Mouse (Mus musculus): ENCODE measurements around the gene Ank2. TPM values are rescaled to one million over a fixed set of nuclear protein-coding genes. Genes with fewer than 3 reads are reported as not detected.
A peak's percentile ranks its signal among the peaks of the same experiment; 100 is the strongest.

Gene Ank2
- polyA plus RNA-seq, 1 experiment from 2014 or later: 37.0 TPM

GRCm38 (mm10) chr3:127205883-127206434, 293.2 kb downstream of the Ank2 start:
- no peaks in the 10 kb centered on the region for H3K36me3 ChIP-seq (ENCODE audit: control insufficient read depth, insufficient read depth, low read length)
- no peaks in the 10 kb centered on the region; the same call in 1 of the 2 replicates for H3K4me1 ChIP-seq (replicated peaks; ENCODE audit: control insufficient read depth, insufficient read depth, low read length)
- H3K27ac ChIP-seq (ENCODE audit: low read depth): no peak overlapping the region
- no peaks in the 10 kb centered on the region for H3K9me3 ChIP-seq (ENCODE audit: control insufficient read depth, low read length)
- ATAC-seq (replicated peaks; ENCODE audit: low FRiP score, low TSS enrichment, low read depth) (no peak), DNase-seq (ENCODE audit: low spot score) (peak; percentile 45)
- no peak overlapping the region for H3K4me3 ChIP-seq (ENCODE audit: low read depth, low read length)
- no peaks in the 10 kb centered on the region for H3K27me3 ChIP-seq (replicated peaks; ENCODE audit: control insufficient read depth, insufficient read depth, low read length)
- no peak overlapping the region for H3K4me2 ChIP-seq (ENCODE audit: low read length)
- 85% methylated on average over 5 of the region's 5 CpGs for WGBS
- H3K9ac ChIP-seq (ENCODE audit: low read length): no peak overlapping the region

GRCm38 (mm10) chr3:127202484-127203115, 296.6 kb downstream of the Ank2 start:
- H3K4me3 ChIP-seq (ENCODE audit: low read depth, low read length): no peak overlapping the region
- no peaks in the 10 kb centered on the region for H3K9me3 ChIP-seq (ENCODE audit: control insufficient read depth, low read length)
- no peak overlapping the region for H3K27ac ChIP-seq (ENCODE audit: low read depth)
- WGBS: 44% methylated on average over 11 of the region's 11 CpGs
- ATAC-seq (replicated peaks; ENCODE audit: low FRiP score, low TSS enrichment, low read depth) (no peak), DNase-seq (ENCODE audit: low spot score) (peak; percentile 32)
- H3K27me3 ChIP-seq (replicated peaks; ENCODE audit: control insufficient read depth, insufficient read depth, low read length): no peaks in the 10 kb centered on the region
- H3K9ac ChIP-seq (ENCODE audit: low read length): no peak overlapping the region
- no peaks in the 10 kb centered on the region for H3K4me1 ChIP-seq (replicated peaks; ENCODE audit: control insufficient read depth, insufficient read depth, low read length)
- no peak overlapping the region for H3K4me2 ChIP-seq (ENCODE audit: low read length)
- no peaks in the 10 kb centered on the region for H3K36me3 ChIP-seq (ENCODE audit: control insufficient read depth, insufficient read depth, low read length)

- no peaks in the 10 kb centered on the region for H3K9me3 ChIP-seq (ENCODE audit: control insufficient read depth, low read length)
- no peaks in the 10 kb centered on the region for H3K36me3 ChIP-seq (ENCODE audit: control insufficient read depth, insufficient read depth, low read length)
- no peak overlapping the region for H3K4me3 ChIP-seq (ENCODE audit: low read depth, low read length)
- WGBS: 85% methylated on average over 3 of the region's 3 CpGs
- no peak overlapping the region for H3K27ac ChIP-seq (ENCODE audit: low read depth)
- DNase-seq (ENCODE audit: low spot score): peak; percentile 6
- no peaks in the 10 kb centered on the region for H3K4me1 ChIP-seq (replicated peaks; ENCODE audit: control insufficient read depth, insufficient read depth, low read length)
- no peak overlapping the region for H3K9ac ChIP-seq (ENCODE audit: low read length)
- H3K27me3 ChIP-seq (replicated peaks; ENCODE audit: control insufficient read depth, insufficient read depth, low read length): no peaks in the 10 kb centered on the region
- no peak for ATAC-seq (replicated peaks; ENCODE audit: low FRiP score, low TSS enrichment, low read depth)
- H3K4me2 ChIP-seq (ENCODE audit: low read length): no peak overlapping the region
Observed at GRCm38 (mm10) chr3:127200789-127201188, 298.4 kb downstream of the Ank2 start.

GRCm38 (mm10) chr3:127199112-127199665, 300.0 kb downstream of the Ank2 start:
- H3K27me3 ChIP-seq (replicated peaks; ENCODE audit: control insufficient read depth, insufficient read depth, low read length): no peaks in the 10 kb centered on the region
- DNase-seq (ENCODE audit: low spot score) (no peak), ATAC-seq (replicated peaks; ENCODE audit: low FRiP score, low TSS enrichment, low read depth) (no peak)
- H3K9me3 ChIP-seq (ENCODE audit: control insufficient read depth, low read length): no peaks in the 10 kb centered on the region
- no peaks in the 10 kb centered on the region for H3K4me1 ChIP-seq (replicated peaks; ENCODE audit: control insufficient read depth, insufficient read depth, low read length)
- H3K4me3 ChIP-seq (ENCODE audit: low read depth, low read length): no peak overlapping the region
- no peak overlapping the region for H3K9ac ChIP-seq (ENCODE audit: low read length)
- H3K4me2 ChIP-seq (ENCODE audit: low read length): no peak overlapping the region
- H3K27ac ChIP-seq (ENCODE audit: low read depth): no peak overlapping the region
- no peaks in the 10 kb centered on the region for H3K36me3 ChIP-seq (ENCODE audit: control insufficient read depth, insufficient read depth, low read length)
- WGBS: 84% methylated on average over 9 of the region's 9 CpGs

- no peak for DNase-seq (ENCODE audit: low spot score)
- Histone ChIP-seq H3K36me3 (ENCODE audit: control insufficient read depth, insufficient read depth, low read length) (no peaks in the 10 kb centered on the region), H3K9me3 (ENCODE audit: control insufficient read depth, low read length) (no peaks in the 10 kb centered on the region), H3K4me3 (ENCODE audit: low read depth, low read length) (no peak overlapping the region), H3K9ac (ENCODE audit: low read length) (no peak overlapping the region), H3K4me1 (replicated peaks; ENCODE audit: control insufficient read depth, insufficient read depth, low read length) (no peaks in the 10 kb centered on the region), H3K27ac (ENCODE audit: low read depth) (no peak overlapping the region), H3K4me2 (ENCODE audit: low read length) (no peak overlapping the region), H3K27me3 (replicated peaks; ENCODE audit: control insufficient read depth, insufficient read depth, low read length) (no peaks in the 10 kb centered on the region)
- 92% methylated on average over 7 of the region's 7 CpGs for WGBS
- no peak for ATAC-seq (replicated peaks; ENCODE audit: low FRiP score, low TSS enrichment, low read depth)
Observed at GRCm38 (mm10) chr3:127198656-127199055, 300.5 kb downstream of the Ank2 start.

DNA sequence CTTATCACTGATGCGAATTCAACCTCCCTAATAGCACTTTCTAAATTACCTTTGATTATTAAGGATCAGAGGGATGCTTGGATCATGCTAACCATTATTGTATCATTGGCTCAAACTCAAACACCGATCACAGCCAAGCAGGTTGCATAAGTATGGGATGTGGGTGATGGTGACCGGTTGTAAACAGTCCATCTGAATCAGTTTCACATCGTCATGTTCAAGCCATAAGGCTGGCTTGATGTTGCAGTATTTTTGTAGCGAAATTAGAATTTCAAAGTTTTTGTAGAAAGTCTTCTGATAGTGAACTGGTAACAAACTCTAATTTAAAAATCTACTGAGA, 310.4 kb downstream of the Ank2 start:
- DNase-seq (ENCODE audit: low spot score) (no peak), ATAC-seq (replicated peaks; ENCODE audit: low FRiP score, low TSS enrichment, low read depth) (no peak)
- Histone ChIP-seq H3K27ac (ENCODE audit: low read depth) (no peak overlapping the region), H3K9ac (ENCODE audit: low read length) (no peak overlapping the region), H3K4me3 (ENCODE audit: low read depth, low read length) (no peak overlapping the region), H3K4me2 (ENCODE audit: low read length) (no peak overlapping the region), H3K9me3 (ENCODE audit: control insufficient read depth, low read length) (no peaks in the 10 kb centered on the region), H3K36me3 (ENCODE audit: control insufficient read depth, insufficient read depth, low read length) (no peaks in the 10 kb centered on the region), H3K4me1 (replicated peaks; ENCODE audit: control insufficient read depth, insufficient read depth, low read length) (0 out of 2 replicates have a peak, but pooled peaks cover 4% of the 10 kb centered on the region), H3K27me3 (replicated peaks; ENCODE audit: control insufficient read depth, insufficient read depth, low read length) (no peaks in the 10 kb centered on the region)
- WGBS: 91% methylated on average over 5 of the region's 5 CpGs

- Histone ChIP-seq H3K36me3 (ENCODE audit: control insufficient read depth, insufficient read depth, low read length) (no peaks in the 10 kb centered on the region), H3K9me3 (ENCODE audit: control insufficient read depth, low read length) (no peaks in the 10 kb centered on the region), H3K9ac (ENCODE audit: low read length) (no peak overlapping the region), H3K4me2 (ENCODE audit: low read length) (no peak overlapping the region), H3K4me1 (replicated peaks; ENCODE audit: control insufficient read depth, insufficient read depth, low read length) (0 out of 2 replicates have a peak, but pooled peaks cover 4% of the 10 kb centered on the region), H3K4me3 (ENCODE audit: low read depth, low read length) (no peak overlapping the region), H3K27me3 (replicated peaks; ENCODE audit: control insufficient read depth, insufficient read depth, low read length) (no peaks in the 10 kb centered on the region), H3K27ac (ENCODE audit: low read depth) (no peak overlapping the region)
- ATAC-seq (replicated peaks; ENCODE audit: low FRiP score, low TSS enrichment, low read depth) (no peak), DNase-seq (ENCODE audit: low spot score) (no peak)
- 88% methylated on average over 5 of the region's 5 CpGs for WGBS
Observed at GRCm38 (mm10) chr3:127188086-127188788, 310.9 kb downstream of the Ank2 start.

GRCm38 (mm10) chr3:127187081-127187480, 312.1 kb downstream of the Ank2 start:
- Histone ChIP-seq H3K9me3 (ENCODE audit: control insufficient read depth, low read length) (no peaks in the 10 kb centered on the region), H3K4me3 (ENCODE audit: low read depth, low read length) (no peak overlapping the region), H3K27ac (ENCODE audit: low read depth) (no peak overlapping the region), H3K27me3 (replicated peaks; ENCODE audit: control insufficient read depth, insufficient read depth, low read length) (no peaks in the 10 kb centered on the region), H3K9ac (ENCODE audit: low read length) (no peak overlapping the region), H3K4me1 (replicated peaks; ENCODE audit: control insufficient read depth, insufficient read depth, low read length) (0 out of 2 replicates have a peak, but pooled peaks cover 4% of the 10 kb centered on the region), H3K4me2 (ENCODE audit: low read length) (no peak overlapping the region), H3K36me3 (ENCODE audit: control insufficient read depth, insufficient read depth, low read length) (no peaks in the 10 kb centered on the region)
- ATAC-seq (replicated peaks; ENCODE audit: low FRiP score, low TSS enrichment, low read depth): no peak
- 87% methylated on average over 2 of the region's 2 CpGs for WGBS
- no peak for DNase-seq (ENCODE audit: low spot score)
